Mouse (Mus musculus) ES-E14 (cell line): Measurements from ENCODE around the gene Pde4d.

Source experiments
- CHD2 ChIP-seq: IDR thresholded peaks from 2 replicates; pipeline ENCODE4 v1.6.1; 2014; ENCODE audit warnings: mild to moderate bottlenecking, low read depth, low read length, inconsistent platforms
- HCFC1 ChIP-seq: IDR thresholded peaks from 2 replicates; pipeline ENCODE4 v1.6.1; 2012; ENCODE audit warnings: low read length, inconsistent platforms, borderline replicate concordance; ENCODE audit not compliant: insufficient read depth
- MAFK ChIP-seq: IDR thresholded peaks from 2 replicates; pipeline ENCODE4 v1.6.1; 2014; ENCODE audit warnings: mild to moderate bottlenecking, low read depth, low read length, inconsistent platforms; ENCODE audit not compliant: insufficient read depth
- ZC3H11A ChIP-seq: IDR thresholded peaks from 2 replicates; pipeline ENCODE4 v1.6.1; 2012; ENCODE audit warnings: low read depth, mild to moderate bottlenecking, inconsistent platforms, low read length, borderline replicate concordance
- ZNF384 ChIP-seq: IDR thresholded peaks from 2 replicates; pipeline ENCODE4 v1.6.1; 2012; ENCODE audit warnings: low read depth, low read length, inconsistent platforms

DNA sequence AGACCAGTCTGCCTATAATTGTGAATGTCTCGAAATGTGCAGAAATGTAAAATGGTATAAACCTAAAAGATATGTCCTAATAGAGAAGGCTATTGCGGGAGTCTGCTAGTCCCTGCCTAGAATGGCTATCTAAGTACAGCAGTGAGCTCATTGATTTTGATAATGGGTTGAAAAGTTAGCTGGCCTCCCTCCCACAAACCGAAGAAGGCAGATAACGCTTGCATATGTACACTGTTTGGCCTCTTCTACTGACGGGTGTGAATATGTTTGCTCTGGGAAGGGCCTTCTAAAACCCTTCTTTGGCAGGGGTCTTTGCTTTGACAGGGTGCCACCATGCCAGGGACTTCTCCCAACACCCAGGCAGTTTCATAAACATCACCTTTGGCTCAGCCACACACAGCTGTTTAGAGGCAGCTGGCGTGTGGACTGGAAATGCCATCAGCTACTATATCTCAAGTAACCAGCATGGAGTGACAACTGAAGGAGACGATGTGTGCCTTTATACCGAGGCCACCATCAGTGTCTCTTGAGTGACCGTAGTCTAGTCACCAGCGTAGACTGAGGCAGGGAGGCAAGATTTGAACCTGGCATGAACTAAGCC is 1216.2 kb downstream of the Pde4d start:
- TF ChIP-seq MAFK (no peak), ZC3H11A (no peak), HCFC1 (no peak), ZNF384 (no peak), CHD2 (no peak)
